Comparison of ENCODE assay signal across 20 mouse cellular contexts in genomic region chr10:30787684-30788339, GRCm38 (mm10). TPM values are rescaled to one million over a fixed set of nuclear protein-coding genes. Genes with fewer than 3 reads are reported as not detected.
DNase-seq lines count a peak whose midpoint lies in the region; ATAC-seq and TF ChIP-seq lines count a peak whose summit lies in the region.
"Had no signal": no experiment of that assay in that cellular context is flagged by ENCODE, and none has a peak within 500 bp of the region (broad histone marks: within the 10 kb centered on the region; RNA-seq: fewer than 3 reads in every experiment).

No protein-coding gene starts in this region.

- H3K36me3 ChIP-seq in liver, embryonic 12.5 days: peaks cover 19% of the 10 kb centered on the region
- H3K36me3 ChIP-seq in intestine, postnatal 0 days (ENCODE audit: control insufficient read depth, insufficient read depth): no peaks in the 10 kb centered on the region
- H3K36me3 ChIP-seq: embryonic facial prominence, embryonic 13.5 days; kidney, embryonic 15.5 days; limb, embryonic 15.5 days had no signal

- no peak for TF ChIP-seq CTCF in bone marrow macrophage, adult 2 months (IDR thresholded peaks at IDR 0.05; ENCODE audit: low read depth, low read length)
- TF ChIP-seq CTCF in intestine, postnatal 0 days (IDR thresholded peaks at IDR 0.05; ENCODE audit: low read depth): no peak

- H3K9ac ChIP-seq in liver, embryonic 12.5 days: no peak overlapping the region
- H3K9ac ChIP-seq in intestine, postnatal 0 days (ENCODE audit: low read depth, low read length): no peak overlapping the region
- H3K9ac ChIP-seq: embryonic facial prominence, embryonic 13.5 days; kidney, embryonic 15.5 days; limb, embryonic 15.5 days had no signal

- 58% methylated on average over 3 of the region's 3 CpGs for WGBS in liver, embryonic 12.5 days (ENCODE audit: insufficient replicate concordance)
- 58% methylated on average over 3 of the region's 3 CpGs for WGBS in intestine, postnatal 0 days

- peak; percentile 36 for DNase-seq in 416B (ENCODE audit: low read depth)
- no peak for DNase-seq in ovary, postnatal 10 days (ENCODE audit: low spot score)
- no peak for DNase-seq in layer of hippocampus, adult 9-10 months (ENCODE audit: low spot score)
- DNase-seq: adrenal gland, adult 8-10 months; cerebellum, adult 9-11 months; heart, adult 18-20 months; heart, postnatal 4 days; thymus, postnatal 14 days had no signal

- peaks cover 39% of the 10 kb centered on the region for H3K4me1 ChIP-seq in bone marrow macrophage, adult 2 months (ENCODE audit: control insufficient read depth, insufficient read depth, low read length)
- peaks cover 43% of the 10 kb centered on the region for H3K4me1 ChIP-seq in liver, embryonic 12.5 days
- no peaks in the 10 kb centered on the region for H3K4me1 ChIP-seq in intestine, postnatal 0 days (replicated peaks; ENCODE audit: control insufficient read depth, insufficient read depth, low read length)
- H3K4me1 ChIP-seq: kidney, embryonic 15.5 days; limb, embryonic 15.5 days had no signal

- H3K27me3 ChIP-seq in liver, embryonic 12.5 days (replicated peaks): no peaks in the 10 kb centered on the region
- H3K27me3 ChIP-seq in intestine, postnatal 0 days (replicated peaks; ENCODE audit: control insufficient read depth, insufficient read depth, low read length): no peaks in the 10 kb centered on the region
- H3K27me3 ChIP-seq: CH12.LX; embryonic facial prominence, embryonic 13.5 days; kidney, embryonic 15.5 days; limb, embryonic 15.5 days had no signal

- no peak for TF ChIP-seq POLR2A in bone marrow macrophage, adult 2 months (IDR thresholded peaks at IDR 0.05; ENCODE audit: borderline replicate concordance, low read depth, low read length)

- H3K27ac ChIP-seq in bone marrow macrophage, adult 2 months (ENCODE audit: insufficient read depth, low read depth, low read length): peak overlapping the region; percentile 31
- H3K27ac ChIP-seq in liver, embryonic 12.5 days: 0 out of 2 replicates have a peak overlapping the region, but pooled peaks have one; percentile 4
- H3K27ac ChIP-seq in intestine, postnatal 0 days (ENCODE audit: low read depth, low read length): no peak overlapping the region
- H3K27ac ChIP-seq: embryonic facial prominence, embryonic 13.5 days; kidney, embryonic 15.5 days; limb, embryonic 15.5 days had no signal

- H3K9me3 ChIP-seq in liver, embryonic 12.5 days (replicated peaks): no peaks in the 10 kb centered on the region
- no peaks in the 10 kb centered on the region for H3K9me3 ChIP-seq in intestine, postnatal 0 days (ENCODE audit: control insufficient read depth)
- H3K9me3 ChIP-seq: kidney, embryonic 15.5 days; limb, embryonic 15.5 days had no signal

- no peak overlapping the region for H3K4me2 ChIP-seq in liver, embryonic 12.5 days
- H3K4me2 ChIP-seq in intestine, postnatal 0 days (replicated peaks; ENCODE audit: low read depth): no peak overlapping the region
- H3K4me2 ChIP-seq: embryonic facial prominence, embryonic 13.5 days; kidney, embryonic 15.5 days; limb, embryonic 15.5 days had no signal

- H3K4me3 ChIP-seq in bone marrow macrophage, adult 2 months (ENCODE audit: insufficient read depth, low read length): no peak overlapping the region
- H3K4me3 ChIP-seq in liver, embryonic 12.5 days: no peak overlapping the region
- H3K4me3 ChIP-seq in intestine, postnatal 0 days (ENCODE audit: low read depth, low read length): no peak overlapping the region
- H3K4me3 ChIP-seq: embryonic facial prominence, embryonic 13.5 days; kidney, embryonic 15.5 days; limb, embryonic 15.5 days had no signal

- ATAC-seq in liver, embryonic 12.5 days: peak; percentile 79
- peak; percentile 56 for ATAC-seq in megakaryocyte progenitor cell, adult 5-6 weeks (replicated peaks; ENCODE audit: poor library complexity)
- ATAC-seq in intestine, postnatal 0 days: no peak
- ATAC-seq: hindbrain, embryonic 16.5 days; intestine, embryonic 16.5 days; lung, postnatal 0 days had no signal

RNA-seq across cellular contexts. Expression of gene Ncoa7, which starts 15.3 kb away (rescaled TPM):
- 24.9 and 30.0 TPM in 2 replicates for polyA plus RNA-seq in bone marrow macrophage, adult 2 months (2012; ENCODE audit: insufficient read depth, insufficient read length, missing spikeins)
- 12.9 and 14.2 TPM in 2 replicates for polyA plus RNA-seq in liver, embryonic 12.5 days (2016; fragmentation: Nextera tagmentation; extraction: Ambion mirVana)
- 23.0 and 28.1 TPM in 2 replicates for total RNA-seq in megakaryocyte progenitor cell, adult 5-6 weeks (2015)
- total RNA-seq in megakaryocyte progenitor cell, adult 5-6 weeks (2017): 16.0 and 21.2 TPM in 2 replicates
- polyA plus RNA-seq in intestine, postnatal 0 days (2015; fragmentation: Nextera tagmentation; extraction: Ambion mirVana): 10.4 and 13.1 TPM in 2 replicates

RNA-seq across cellular contexts. Expression of gene Hey2, which starts 54.8 kb away (rescaled TPM):
- polyA plus RNA-seq in bone marrow macrophage, adult 2 months (2012; ENCODE audit: insufficient read depth, insufficient read length, missing spikeins): not detected in 2 replicates
- polyA plus RNA-seq in liver, embryonic 12.5 days (2016; fragmentation: Nextera tagmentation; extraction: Ambion mirVana): 0.49 and 0.65 TPM in 2 replicates
- total RNA-seq in megakaryocyte progenitor cell, adult 5-6 weeks (2015): 0.12 TPM in 1 of 2 replicates, not detected in the other
- total RNA-seq in megakaryocyte progenitor cell, adult 5-6 weeks (2017): 0.21 TPM in 1 of 2 replicates, not detected in the other
- polyA plus RNA-seq in intestine, postnatal 0 days (2015; fragmentation: Nextera tagmentation; extraction: Ambion mirVana): 1.2 and 1.9 TPM in 2 replicates
- total RNA-seq: neutrophil, adult 5-6 weeks had no signal
